Mouse (Mus musculus): ENCODE measurements at regions not wholly inside any gene's neighbourhood (a gene's known extent, or its start where the extent isn't known, plus 50 kb on each side); places are given as distances from the start of the nearest gene placed in this dataset.
A peak's percentile ranks its signal among the peaks of the same experiment; 100 is the strongest.

DNA sequence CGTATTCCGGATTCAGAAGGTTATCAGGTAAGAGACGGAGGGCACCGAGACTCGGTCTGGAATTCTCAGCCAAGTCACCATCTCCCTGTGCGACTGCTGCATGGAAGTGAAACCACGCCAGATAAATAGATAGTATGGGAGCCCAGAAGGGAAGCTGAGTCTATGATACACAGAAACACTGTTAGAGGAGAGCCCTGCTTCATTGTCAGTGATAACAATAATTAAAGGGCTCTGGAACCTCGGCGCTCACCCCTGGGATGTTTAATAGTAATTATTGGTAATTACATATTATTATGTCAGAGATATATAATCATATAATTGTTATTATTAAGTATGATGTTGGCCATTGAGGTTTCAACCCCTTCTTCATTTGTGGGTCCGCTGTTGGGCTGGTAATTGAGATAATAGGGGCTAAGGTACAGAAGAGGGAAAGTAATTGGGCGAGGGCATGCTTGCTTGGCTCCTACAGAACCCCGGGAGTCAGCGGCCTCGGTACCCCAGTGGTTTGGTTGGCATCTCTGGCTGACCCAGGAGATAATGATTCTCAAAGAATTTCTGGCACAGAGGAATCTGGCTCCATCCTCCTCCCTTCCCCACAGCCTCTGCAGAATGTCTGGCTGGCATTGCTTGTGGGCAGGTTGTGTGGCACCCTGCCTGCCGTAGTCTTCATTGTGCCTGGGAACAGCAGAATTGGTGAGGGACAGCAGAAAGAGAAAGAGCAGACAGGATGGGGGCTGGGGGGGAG lies 354.7 kb downstream of the Cog6 start:
- Histone ChIP-seq H3K9me3 (replicated peaks) (no peaks in the 10 kb centered on the region), H3K27ac (replicated peaks) (no peak overlapping the region), H3K4me1 (replicated peaks) (no peaks in the 10 kb centered on the region), H3K27me3 (no peaks in the 10 kb centered on the region), H3K4me2 (no peak overlapping the region), H3K9ac (no peak overlapping the region), H3K4me3 (replicated peaks) (no peak overlapping the region), H3K36me3 (replicated peaks) (no peaks in the 10 kb centered on the region)
- WGBS (ENCODE audit: insufficient replicate concordance) = 72% methylated on average over 15 of the region's 15 CpGs
- no peak for ATAC-seq (ENCODE audit: insufficient read depth)

DNA sequence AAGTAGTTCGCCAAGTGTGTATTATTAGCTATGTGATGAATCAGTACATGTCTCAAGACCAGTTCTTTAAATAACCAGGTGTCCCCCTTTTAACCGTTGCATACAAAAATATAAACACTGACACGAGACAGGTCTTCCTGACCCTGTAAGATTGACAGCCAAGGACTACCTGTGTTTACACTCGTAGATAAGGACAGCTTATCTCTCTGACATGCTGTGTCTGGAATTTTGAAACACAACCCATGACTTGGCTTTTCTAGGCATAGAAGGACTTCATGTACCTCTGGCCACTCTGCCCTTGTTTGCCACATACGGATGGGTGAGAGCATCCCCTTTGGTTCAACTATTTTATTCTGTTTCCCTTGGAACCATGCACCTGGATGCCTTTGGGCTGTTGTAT lies 364.0 kb downstream of the Cog6 start:
- Histone ChIP-seq H3K9me3 (replicated peaks) (no peaks in the 10 kb centered on the region), H3K27ac (replicated peaks) (no peak overlapping the region), H3K36me3 (replicated peaks) (no peaks in the 10 kb centered on the region), H3K4me1 (replicated peaks) (no peaks in the 10 kb centered on the region), H3K9ac (no peak overlapping the region), H3K4me2 (no peak overlapping the region), H3K27me3 (no peaks in the 10 kb centered on the region), H3K4me3 (replicated peaks) (no peak overlapping the region)
- ATAC-seq (ENCODE audit: insufficient read depth) = peak; percentile 62; the same call in 1 of the 2 replicates
- 31% methylated on average over 5 of the region's 5 CpGs for WGBS (ENCODE audit: insufficient replicate concordance)

DNA sequence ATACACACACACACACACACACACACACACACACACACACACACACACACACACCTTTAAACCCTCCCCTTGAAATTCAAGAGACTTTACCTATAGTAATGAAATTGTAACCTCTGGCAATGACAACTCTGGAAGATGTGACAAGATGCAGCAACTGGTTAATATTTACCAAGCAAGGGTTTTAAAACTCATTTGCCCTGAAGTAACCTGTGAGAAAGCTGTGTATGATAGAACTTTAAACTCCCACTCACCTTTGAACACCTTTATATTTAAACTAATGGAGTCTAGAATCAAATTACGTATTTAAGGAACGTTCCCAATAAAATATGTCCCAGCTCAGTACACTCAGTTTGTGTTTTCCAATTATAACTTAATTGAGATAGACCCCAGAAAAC lies 364.6 kb downstream of the Cog6 start:
- no peak overlapping the region for H3K27ac ChIP-seq (replicated peaks)
- ATAC-seq (ENCODE audit: insufficient read depth) = no peak

DNA sequence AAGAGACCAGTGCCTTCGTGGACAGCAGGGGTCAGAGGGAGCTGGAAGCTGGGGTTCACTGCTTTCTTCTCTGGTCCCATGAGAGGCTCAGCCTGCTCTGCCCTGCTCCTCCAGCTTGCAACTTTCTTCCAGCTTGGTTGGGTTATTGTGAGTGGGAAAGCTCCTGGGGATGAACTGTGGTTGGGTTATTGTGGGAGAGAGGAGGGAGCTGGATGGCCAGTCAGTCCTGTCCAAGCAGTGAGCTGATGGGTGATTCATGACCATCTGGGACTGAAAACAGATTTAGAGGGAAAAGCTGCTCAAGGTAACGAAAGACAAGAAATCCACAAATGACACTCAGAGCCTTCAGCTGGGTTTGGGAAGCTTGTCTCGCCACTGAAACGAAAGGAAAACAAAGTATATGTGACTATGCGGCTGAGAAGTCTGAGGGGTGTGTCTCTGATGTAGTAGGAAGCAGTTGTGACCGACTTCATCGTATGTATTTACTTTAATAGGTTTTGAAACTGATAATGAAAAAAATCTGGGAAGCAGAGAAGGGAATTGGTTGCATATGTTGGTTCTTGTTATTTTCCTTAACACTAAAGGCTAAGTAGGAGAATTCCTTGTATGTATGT lies 365.1 kb downstream of the Cog6 start:
- 56% methylated on average over 7 of the region's 7 CpGs for WGBS (ENCODE audit: insufficient replicate concordance)
- ATAC-seq (ENCODE audit: insufficient read depth) = no peak
- no peak overlapping the region for H3K4me2 ChIP-seq

More for the DNA sequence above, 364.6 kb downstream of the Cog6 start:
- Histone ChIP-seq H3K27me3 (no peaks in the 10 kb centered on the region), H3K36me3 (replicated peaks) (no peaks in the 10 kb centered on the region), H3K4me1 (replicated peaks) (no peaks in the 10 kb centered on the region), H3K9ac (no peak overlapping the region), H3K4me2 (no peak overlapping the region), H3K9me3 (replicated peaks) (no peaks in the 10 kb centered on the region), H3K4me3 (replicated peaks) (no peak overlapping the region)
- 51% methylated on average over 2 of the region's 2 CpGs for WGBS (ENCODE audit: insufficient replicate concordance)

DNA sequence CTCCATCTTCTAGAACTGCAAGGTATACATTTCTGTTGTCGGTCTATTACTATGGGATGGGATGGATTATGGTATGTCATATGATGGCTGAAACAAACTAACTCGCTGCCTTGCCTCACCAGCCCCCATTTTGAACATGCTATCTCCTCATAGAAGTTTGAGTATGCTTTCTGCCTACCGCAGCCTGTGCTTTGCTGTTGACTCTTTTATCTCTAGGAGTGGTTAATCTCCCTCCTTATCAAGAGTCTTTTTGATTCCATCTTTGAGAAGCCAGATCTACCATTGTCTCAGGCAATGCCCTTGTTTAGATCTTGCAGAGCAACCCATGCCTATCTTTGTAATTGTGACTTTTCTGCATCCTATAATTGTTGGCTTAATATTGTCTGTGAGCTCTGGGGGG lies 367.0 kb downstream of the Cog6 start:
- Histone ChIP-seq H3K9ac (no peak overlapping the region), H3K4me2 (no peak overlapping the region), H3K27ac (replicated peaks) (no peak overlapping the region), H3K27me3 (no peaks in the 10 kb centered on the region), H3K4me1 (replicated peaks) (no peaks in the 10 kb centered on the region), H3K36me3 (replicated peaks) (no peaks in the 10 kb centered on the region), H3K9me3 (replicated peaks) (no peaks in the 10 kb centered on the region), H3K4me3 (replicated peaks) (no peak overlapping the region)
- no peak for ATAC-seq (ENCODE audit: insufficient read depth)
- 70% methylated on average over 3 of the region's 3 CpGs for WGBS (ENCODE audit: insufficient replicate concordance)

More for the DNA sequence above, 365.1 kb downstream of the Cog6 start:
- Histone ChIP-seq H3K4me3 (replicated peaks) (no peak overlapping the region), H3K27me3 (no peaks in the 10 kb centered on the region), H3K9ac (no peak overlapping the region), H3K9me3 (replicated peaks) (no peaks in the 10 kb centered on the region), H3K27ac (replicated peaks) (no peak overlapping the region), H3K4me1 (replicated peaks) (no peaks in the 10 kb centered on the region), H3K36me3 (replicated peaks) (no peaks in the 10 kb centered on the region)

DNA sequence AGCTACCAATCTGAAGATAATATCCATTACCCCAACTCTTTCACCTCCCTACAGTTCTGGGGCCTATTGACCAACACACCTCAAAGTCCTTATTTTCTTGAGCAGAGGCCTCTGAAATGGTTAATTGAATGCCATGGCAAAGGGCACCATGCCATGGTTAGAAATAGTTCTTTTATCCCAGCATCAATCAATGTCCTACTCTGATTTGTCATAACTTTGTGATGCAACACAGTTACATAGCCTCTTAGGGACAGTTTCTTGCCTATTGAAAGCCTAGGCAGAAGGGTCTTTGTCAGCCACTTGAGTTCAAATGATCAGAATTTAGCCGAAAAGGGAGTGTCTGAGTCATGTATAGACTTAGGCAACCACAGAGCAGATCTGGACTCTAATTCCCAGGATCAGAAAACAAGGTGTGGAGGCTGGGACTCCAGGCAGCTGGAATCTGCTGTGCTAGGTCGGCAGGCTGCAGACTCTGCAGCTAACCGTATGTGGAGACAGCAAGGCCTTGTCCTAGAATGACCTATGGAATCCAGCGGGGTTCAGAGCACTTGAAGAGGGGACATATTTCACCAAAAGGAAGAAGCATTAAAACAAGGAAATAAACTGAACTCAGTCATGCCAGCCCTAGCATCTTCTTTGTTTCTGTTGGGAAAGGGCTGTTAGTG lies 368.1 kb downstream of the Cog6 start:
- no peaks in the 10 kb centered on the region for H3K9me3 ChIP-seq (replicated peaks)
- H3K9ac ChIP-seq = no peak overlapping the region
- H3K4me3 ChIP-seq (replicated peaks) = no peak overlapping the region
- ATAC-seq (ENCODE audit: insufficient read depth) = no peak
- H3K4me2 ChIP-seq = no peak overlapping the region
- no peaks in the 10 kb centered on the region for H3K36me3 ChIP-seq (replicated peaks)
- WGBS (ENCODE audit: insufficient replicate concordance) = 67% methylated on average over 4 of the region's 4 CpGs
- H3K27me3 ChIP-seq = no peaks in the 10 kb centered on the region
- H3K4me1 ChIP-seq (replicated peaks) = no peaks in the 10 kb centered on the region
- no peak overlapping the region for H3K27ac ChIP-seq (replicated peaks)

DNA sequence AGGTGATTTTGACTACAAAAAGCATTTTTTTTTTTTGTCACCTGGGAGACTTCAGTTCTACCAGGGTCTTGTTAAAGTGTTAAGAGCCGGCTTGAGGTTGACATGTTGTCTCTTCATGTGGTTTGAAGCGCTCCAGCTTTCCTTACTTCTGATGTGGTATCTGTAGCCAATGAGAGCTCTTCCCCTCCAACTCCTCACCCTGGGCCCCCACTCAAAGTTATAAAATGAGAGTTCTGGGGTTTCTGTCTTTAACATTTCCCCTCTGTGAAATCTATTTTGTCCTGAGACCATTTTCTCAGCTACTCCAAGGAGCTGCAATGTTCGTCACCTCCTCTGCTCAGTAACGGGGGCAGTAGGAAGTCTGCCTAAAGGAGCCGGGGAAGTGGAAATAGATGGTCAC lies 369.1 kb downstream of the Cog6 start:
- Histone ChIP-seq H3K9ac (no peak overlapping the region), H3K27ac (replicated peaks) (no peak overlapping the region), H3K27me3 (no peaks in the 10 kb centered on the region), H3K4me2 (no peak overlapping the region), H3K4me1 (replicated peaks) (no peaks in the 10 kb centered on the region), H3K9me3 (replicated peaks) (no peaks in the 10 kb centered on the region), H3K4me3 (replicated peaks) (no peak overlapping the region), H3K36me3 (replicated peaks) (no peaks in the 10 kb centered on the region)
- 72% methylated on average over 5 of the region's 5 CpGs for WGBS (ENCODE audit: insufficient replicate concordance)
- ATAC-seq (ENCODE audit: insufficient read depth) = no peak

DNA sequence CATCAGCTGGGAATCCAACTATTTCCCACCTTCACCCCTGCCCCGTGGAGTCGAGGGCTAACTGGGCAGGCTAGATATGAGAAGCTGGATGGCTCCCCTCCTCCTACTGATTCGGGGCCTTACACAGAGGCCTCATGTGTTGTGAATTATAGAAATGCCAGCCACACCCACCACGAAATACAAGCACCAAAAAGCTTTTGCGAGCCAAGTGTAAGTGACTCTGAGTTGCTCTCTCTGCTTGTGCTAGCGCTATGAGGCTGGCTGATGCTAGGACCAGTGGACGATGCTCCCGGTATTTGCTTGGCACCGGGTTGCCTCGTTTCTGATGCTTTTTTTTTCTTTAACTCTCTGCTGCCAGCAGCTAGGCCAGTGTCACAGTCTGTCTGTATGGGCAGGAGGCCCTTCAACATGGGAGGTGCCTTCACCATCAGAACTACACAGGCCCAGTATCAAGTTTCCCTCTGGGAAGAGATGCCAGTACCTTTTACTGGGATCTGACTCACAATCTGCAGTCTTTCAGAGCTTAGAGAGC lies 369.8 kb downstream of the Cog6 start:
- Histone ChIP-seq H3K4me2 (no peak overlapping the region), H3K9ac (no peak overlapping the region), H3K36me3 (replicated peaks) (no peaks in the 10 kb centered on the region), H3K27me3 (no peaks in the 10 kb centered on the region), H3K9me3 (replicated peaks) (no peaks in the 10 kb centered on the region), H3K4me1 (replicated peaks) (no peaks in the 10 kb centered on the region), H3K4me3 (replicated peaks) (no peak overlapping the region), H3K27ac (replicated peaks) (no peak overlapping the region)
- ATAC-seq (ENCODE audit: insufficient read depth) = no peak
- 64% methylated on average over 10 of the region's 10 CpGs for WGBS (ENCODE audit: insufficient replicate concordance)

DNA sequence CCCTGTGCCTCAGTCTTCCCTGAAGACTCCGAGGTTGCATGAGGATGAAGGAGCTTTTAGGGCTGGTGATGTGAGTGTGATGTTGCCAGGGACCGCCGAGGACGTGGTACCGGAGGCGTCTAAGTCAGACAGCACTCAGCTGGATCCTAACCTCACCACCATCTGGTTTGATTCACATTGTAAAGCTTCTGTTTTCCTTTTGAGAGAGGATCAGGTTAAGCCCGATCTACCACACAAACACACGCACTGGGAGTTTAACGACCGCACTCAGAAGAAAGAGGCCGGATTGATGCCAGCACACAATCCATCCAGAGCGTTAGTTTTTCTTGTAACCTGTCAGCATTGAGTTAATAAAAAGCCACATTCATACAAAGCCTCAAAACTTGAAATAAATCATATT lies 371.9 kb downstream of the Cog6 start:
- Histone ChIP-seq H3K4me3 (replicated peaks) (no peak overlapping the region), H3K27ac (replicated peaks) (no peak overlapping the region), H3K36me3 (replicated peaks) (no peaks in the 10 kb centered on the region), H3K27me3 (no peaks in the 10 kb centered on the region), H3K4me2 (no peak overlapping the region), H3K9ac (no peak overlapping the region), H3K9me3 (replicated peaks) (no peaks in the 10 kb centered on the region), H3K4me1 (replicated peaks) (no peaks in the 10 kb centered on the region)
- WGBS (ENCODE audit: insufficient replicate concordance) = 79% methylated on average over 12 of the region's 12 CpGs
- ATAC-seq (ENCODE audit: insufficient read depth) = no peak

DNA sequence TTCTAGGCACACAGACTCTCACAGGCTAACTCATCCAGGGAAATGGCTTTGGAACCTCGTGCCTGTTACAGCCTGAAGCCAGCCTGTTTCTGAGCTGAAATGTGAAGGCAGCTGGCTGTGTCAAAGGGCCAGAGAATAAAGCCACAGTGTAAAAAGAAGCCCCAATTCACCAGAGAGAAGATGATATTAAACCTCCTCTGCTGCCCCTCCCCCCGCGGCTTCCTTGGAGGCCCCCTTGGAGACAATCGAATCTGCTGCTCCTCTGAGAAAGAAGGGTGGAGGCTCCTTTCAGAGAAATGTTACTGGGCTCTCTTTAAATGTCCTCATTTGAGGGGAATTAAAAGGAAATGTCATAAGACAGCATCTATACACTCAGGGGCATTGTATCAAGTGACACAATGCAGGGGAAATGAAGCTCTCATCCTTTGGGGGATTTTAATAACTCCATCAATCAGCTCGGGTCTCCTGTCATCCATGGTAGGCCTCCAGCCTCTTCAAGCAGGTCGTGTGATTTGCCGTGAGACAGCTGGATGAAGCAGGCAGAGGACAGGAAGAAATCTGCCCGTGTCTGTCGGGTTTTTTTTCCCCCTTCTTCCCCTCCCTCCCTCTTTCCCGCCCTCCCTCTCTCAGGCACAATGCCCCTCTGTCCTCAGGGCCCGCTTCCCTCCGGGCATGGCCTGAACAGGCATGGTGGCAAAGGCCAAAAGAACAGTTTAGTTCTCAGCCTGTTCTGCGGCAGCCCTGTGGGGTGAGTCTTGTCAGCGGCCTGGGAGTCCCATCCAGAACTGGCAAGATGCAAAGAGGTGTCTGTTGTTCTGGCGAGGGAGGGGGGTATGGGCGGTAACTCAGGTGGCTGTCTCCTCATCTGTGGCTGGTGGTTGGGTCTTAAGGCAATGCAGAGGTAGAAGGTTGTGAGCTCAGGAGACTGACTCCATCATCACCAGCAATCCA lies 372.6 kb downstream of the Cog6 start:
- 42% methylated on average over 16 of the region's 16 CpGs for WGBS (ENCODE audit: insufficient replicate concordance)
- no peak overlapping the region for H3K27ac ChIP-seq (replicated peaks)
- H3K4me3 ChIP-seq (replicated peaks) = no peak overlapping the region
- H3K4me1 ChIP-seq (replicated peaks) = no peaks in the 10 kb centered on the region
- no peak overlapping the region for H3K9ac ChIP-seq
- no peaks in the 10 kb centered on the region for H3K9me3 ChIP-seq (replicated peaks)
- no peaks in the 10 kb centered on the region for H3K36me3 ChIP-seq (replicated peaks)
- ATAC-seq (ENCODE audit: insufficient read depth) = no peak
- H3K27me3 ChIP-seq = no peaks in the 10 kb centered on the region
- H3K4me2 ChIP-seq = no peak overlapping the region

All from liver, embryonic 15.5 days (tissue).